Mouse (Mus musculus): ENCODE data around the gene Scpep1.
A peak's percentile ranks its signal among the peaks of the same experiment; 100 is the strongest.
"Not testable (repeated sequence)": the region's sequence is repeated elsewhere in the genome, so short reads cannot be mapped to it uniquely, and the experiment has no call there.

Gene Scpep1

DNA sequence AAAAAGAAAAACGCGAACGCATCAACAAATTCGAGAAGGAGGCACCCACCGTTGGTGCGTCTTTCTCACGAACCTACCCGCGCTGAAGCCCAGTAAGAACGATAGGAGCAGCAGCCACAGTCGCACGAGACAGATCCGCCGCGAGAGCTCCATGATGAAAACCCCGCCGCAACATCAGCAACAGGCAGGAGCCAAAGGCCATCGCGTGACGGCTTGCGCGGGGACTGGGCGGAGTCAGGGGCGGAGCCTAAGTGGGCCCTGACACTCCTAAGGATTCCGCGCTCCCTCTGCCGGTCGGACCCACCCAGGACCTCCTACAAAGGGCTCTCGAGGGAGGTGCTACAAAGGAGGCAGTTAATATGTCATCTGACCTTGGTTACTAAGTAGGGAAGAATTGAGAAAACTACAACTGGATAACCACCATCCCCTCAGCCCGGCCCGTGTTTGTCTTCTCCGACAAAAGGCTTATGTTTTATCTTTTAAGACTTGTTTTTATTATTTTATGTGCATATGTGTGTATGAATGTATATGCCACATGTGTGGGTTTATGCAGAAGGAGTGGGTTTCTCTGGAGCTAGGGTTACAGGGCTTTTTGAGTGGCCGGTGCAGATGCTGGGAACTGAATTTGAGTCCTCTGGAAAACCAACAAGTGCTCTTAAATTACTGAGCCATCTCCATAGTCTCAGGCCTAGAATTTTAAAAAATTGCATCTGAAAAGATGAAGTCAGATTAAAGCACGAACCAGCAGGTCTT, at the start of gene Scpep1:
Gene Scpep1, minus strand, starts transcription at position 249 of the 753 bp plus-strand sequence.
- peak; percentile 97 for DNase-seq

DNA sequence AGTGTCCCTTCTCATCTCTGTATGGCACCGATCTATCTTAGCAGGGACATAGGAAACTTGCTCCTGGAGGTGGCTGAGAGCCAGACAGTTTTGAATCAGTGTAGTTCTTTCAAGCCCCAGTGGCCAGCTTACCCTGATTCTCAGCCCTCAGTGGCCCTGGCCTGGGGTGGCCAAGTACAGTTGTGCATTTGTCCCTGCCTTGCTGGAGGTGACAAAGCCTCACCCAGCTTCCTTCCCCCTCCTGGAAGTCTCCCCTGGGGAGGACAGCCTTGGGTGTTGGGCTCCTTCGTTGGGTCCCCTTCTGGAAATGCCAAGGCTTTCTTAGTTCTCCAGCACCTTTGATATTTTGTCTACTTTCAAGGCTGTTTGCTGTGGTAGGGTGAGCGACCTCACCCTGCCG, 48.5 kb upstream of the Scpep1 start:
- DNase-seq, result no peak

DNA sequence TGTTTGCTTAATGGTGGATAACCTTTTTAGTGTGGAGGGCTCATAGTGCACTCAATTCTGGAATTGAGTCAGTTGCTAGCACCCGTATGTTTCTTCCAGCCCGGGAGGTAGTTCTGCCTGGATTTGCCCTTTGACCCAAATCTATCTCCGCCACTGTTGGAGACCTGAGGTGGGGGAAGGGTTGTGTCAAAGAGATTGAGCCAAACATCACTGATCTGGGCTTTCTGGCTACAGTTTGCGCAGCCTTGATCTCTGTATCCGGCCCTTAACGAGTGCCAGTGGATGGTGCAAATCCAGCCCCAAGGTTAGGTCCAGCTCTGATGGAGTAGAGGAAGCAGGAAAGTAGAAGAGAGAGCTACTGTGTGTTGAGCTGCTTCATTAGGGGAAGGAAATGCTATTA, 47.8 kb upstream of the Scpep1 start:
- no peak for DNase-seq

DNA sequence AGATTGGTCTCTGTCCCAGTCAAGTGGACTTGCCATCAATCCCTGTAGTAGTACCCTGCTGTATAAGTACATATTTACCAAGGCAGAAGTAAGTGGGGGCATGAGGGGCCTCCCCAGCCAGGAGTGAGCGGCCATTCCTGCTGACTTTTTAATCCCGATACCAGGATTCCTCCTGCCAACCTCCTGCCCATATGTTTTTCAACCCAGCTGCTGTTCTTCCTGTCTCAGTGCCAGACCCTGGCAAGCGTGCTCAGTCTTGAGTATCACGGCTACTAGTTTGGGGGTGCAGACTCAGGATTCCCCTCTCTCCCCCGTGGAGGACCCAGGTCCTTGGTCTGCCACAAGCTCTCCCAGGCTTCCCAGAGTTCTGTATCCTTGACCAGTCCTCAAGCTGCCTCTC, 47.4 kb upstream of the Scpep1 start:
- DNase-seq, result no peak

GRCm38 (mm10) chr11:89002068-89002467, 46.8 kb upstream of the Scpep1 start:
- no peak for DNase-seq

DNA sequence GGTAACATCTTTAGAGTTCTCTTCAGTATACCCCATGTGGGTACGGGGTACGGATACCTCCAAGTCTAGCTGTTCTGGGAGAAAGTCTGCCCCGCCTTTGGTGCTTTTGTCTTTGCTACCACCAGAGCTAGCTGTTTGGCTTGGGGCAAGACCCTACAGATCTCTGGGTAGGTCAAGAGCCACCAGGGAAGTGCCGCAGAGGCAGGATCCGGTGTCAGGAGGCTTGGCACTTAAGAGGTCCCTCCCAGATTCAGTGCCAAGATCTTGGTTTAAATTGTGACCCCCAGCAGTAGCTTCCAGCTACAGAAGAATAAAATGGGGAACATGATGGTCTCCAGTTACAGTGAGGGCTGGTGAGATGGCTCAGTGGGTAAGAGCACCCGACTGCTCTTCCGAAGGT, 46.3 kb upstream of the Scpep1 start:
- no peak for DNase-seq

DNA sequence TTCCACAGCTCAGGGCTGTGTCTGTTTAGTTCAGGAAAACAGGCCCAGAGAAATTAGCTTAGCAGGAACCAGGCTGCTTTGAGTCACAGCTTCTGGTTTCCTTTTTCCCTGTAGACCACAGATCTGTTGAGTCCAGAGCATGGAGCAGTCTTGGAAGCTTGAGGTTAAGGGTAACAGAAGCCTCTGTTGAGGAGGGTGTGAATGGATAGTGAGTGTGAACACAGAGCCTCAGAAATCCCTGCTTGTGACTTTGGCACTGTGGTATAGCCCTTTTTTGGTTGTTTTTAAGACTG, 45.2 kb upstream of the Scpep1 start:
- no peak for DNase-seq

DNA sequence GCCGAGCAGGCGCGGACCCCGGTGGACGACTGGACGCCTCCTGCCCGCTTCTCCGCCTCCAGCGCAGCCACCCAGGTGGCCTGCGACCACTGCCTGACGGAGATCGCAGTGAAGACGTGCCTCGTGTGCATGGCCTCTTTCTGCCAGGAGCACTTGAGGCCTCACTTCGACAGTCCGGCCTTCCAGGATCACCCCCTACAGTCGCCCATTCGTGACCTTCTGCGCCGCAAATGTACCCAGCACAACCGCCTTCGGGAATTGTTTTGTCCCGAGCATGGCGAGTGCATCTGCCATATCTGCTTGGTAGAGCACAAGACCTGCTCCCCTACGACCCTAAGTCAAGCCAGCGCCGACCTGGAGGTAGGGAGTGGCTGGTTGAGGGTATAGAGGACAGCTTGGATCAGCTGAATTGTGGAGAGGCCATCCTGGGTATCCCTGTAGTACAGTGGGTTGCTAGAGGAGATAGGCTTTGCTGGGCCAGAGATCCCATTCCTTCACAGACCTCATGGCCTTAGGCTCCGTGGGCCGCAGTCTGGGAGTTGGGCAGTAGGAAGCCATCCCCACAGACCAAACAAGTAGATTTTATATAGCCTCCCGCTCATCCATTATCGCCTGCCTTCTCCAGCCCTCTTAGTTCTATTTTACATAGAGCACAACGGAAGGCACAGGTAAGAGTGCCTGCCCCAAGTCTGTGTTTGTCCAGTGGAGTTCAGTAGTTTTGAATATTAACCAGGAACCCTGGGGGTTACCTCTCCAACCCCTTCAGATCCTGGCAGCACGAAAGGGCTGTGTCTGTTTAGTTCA, 44.7 kb upstream of the Scpep1 start:
- DNase-seq, result no peak

GRCm38 (mm10) chr11:88998974-88999722, 43.9 kb upstream of the Scpep1 start, which contains the start of gene Trim25:
Gene Trim25, plus strand, starts transcription at chr11:88999376.
- no peak for DNase-seq

DNA sequence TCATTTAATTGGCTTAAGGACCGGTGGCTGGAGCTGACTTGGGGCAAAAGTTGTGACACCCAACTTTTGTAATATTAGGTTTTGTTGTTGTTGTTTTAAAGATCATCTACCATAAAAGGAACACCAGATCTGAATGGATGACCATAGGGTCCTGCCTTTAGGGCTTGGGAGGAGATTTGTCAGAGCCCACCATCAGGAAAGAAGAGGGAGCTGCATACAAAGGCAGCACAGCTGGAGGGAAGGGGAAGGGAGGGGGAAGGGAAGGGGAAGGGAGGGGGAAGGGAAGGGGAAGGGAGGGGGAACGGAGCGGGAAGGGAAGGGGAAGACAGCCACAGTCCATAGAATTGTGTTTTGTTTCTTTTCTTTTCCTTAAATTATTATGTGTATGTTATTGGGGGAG, 43.1 kb upstream of the Scpep1 start:
- no peak for DNase-seq

GRCm38 (mm10) chr11:88997343-88997742, 42.1 kb upstream of the Scpep1 start:
- DNase-seq, result not testable (repeated sequence)

- no peak for DNase-seq
Measured at GRCm38 (mm10) chr11:88996427-88996826, 41.2 kb upstream of the Scpep1 start.

GRCm38 (mm10) chr11:88995616-88996015, 40.4 kb upstream of the Scpep1 start:
- DNase-seq, result no peak

GRCm38 (mm10) chr11:88994492-88994891, 39.2 kb upstream of the Scpep1 start:
- no peak for DNase-seq

DNA sequence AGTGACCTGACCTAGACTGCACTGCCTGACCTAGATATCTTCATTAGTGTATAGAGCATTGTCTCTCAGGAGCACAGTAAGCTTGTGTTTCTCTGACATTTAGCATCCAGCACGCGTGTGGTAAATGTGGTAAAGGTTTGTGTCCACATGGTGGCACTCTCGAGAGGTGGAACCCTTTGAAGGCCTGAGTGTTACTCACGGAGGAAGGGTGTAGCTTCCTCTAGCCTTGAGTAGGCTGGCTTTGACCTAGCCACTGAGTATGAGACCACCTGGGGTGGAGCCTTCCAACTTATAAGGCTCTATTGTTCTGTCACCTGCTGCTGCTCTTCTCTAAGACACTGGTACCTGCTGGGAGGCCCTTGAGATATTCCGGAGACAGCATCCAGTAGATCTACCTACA, 38.4 kb upstream of the Scpep1 start:
- no peak for DNase-seq

DNA sequence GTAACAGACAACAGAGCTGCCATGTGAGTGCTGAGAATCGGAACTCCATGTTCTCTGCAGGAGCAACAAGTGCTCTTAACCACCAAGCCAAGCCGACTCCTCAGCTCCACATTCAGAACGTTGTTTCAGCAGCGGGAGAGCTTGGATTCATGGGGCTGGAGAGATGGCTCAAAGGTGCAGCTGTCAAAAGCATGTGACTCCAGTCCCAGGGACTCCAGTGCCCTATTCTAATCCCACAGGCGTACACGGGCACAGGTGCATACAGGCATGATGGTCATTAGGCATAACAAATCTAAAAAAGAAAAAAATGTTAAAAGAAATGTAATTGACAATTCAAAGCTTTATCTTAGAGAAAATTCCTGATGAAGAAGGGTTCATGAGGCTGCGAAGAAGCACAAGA, 37.9 kb upstream of the Scpep1 start:
- no peak for DNase-seq

- DNase-seq, result no peak
Measured at GRCm38 (mm10) chr11:88989530-88989929, 34.3 kb upstream of the Scpep1 start.

- no peak for DNase-seq
Measured at GRCm38 (mm10) chr11:88988956-88989355, 33.7 kb upstream of the Scpep1 start.

GRCm38 (mm10) chr11:88986616-88987015, 31.4 kb upstream of the Scpep1 start:
- DNase-seq, result no peak

DNA sequence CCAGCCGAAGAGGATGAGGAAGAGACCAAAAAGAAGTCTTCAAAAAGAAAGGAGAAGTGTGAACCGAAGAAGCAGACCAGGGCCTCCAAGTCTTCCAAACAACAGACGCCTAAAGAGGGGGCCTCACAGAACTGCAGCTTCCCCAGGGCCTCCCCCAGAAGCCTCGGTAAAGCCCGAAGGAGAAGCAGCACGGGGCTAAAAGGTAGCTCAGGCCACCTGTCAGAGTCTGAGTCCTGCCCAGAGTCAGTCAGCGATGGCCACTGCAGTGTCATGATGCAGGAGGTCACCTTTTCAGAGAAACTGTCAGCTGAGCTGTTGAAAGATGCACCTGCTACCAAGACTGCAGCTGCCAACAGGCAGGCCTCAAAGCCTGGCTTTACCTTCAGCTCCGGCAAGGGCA, 26.1 kb upstream of the Scpep1 start:
- DNase-seq, result no peak

- DNase-seq, result no peak
Measured at GRCm38 (mm10) chr11:88977188-88977587, 21.9 kb upstream of the Scpep1 start.

GRCm38 (mm10) chr11:88976320-88976719, 21.1 kb upstream of the Scpep1 start:
- no peak for DNase-seq

GRCm38 (mm10) chr11:88973776-88974701, 18.8 kb upstream of the Scpep1 start:
- peak; percentile 92 for DNase-seq

All from cerebellum, adult 8-10 months (tissue).